Mouse (Mus musculus) liver, embryonic 14.5 days (tissue): ENCODE measurements around the gene Gm17657. TPM values are rescaled to one million over a fixed set of nuclear protein-coding genes. Genes with fewer than 3 reads are reported as not detected.
A peak's percentile ranks its signal among the peaks of the same experiment; 100 is the strongest.

Experiments
- ATAC-seq: fragments of 200-750 bp; cut with Nextera tagmentation; 2 replicates; pipeline ENCODE4 v1.8.0; 2017; ENCODE audit warnings: moderate number of reproducible peaks, mild to moderate bottlenecking, moderate library complexity; ENCODE audit not compliant: insufficient read depth
- DNase-seq, 3 experiments: peaks; one replicate each; pipeline ENCODE4 v3.0.0-alpha.2; 2012 to 2013; ENCODE audit warnings: low read depth in 3 of 3, low spot score in 3 of 3
- H3K27ac ChIP-seq: fragments of 300-500 bp; sonication (generic); 2 replicates; pipeline ENCODE4 v1.5.1; 2014; ENCODE audit warnings: moderate library complexity, mild to moderate bottlenecking, control low read depth, inconsistent platforms
- H3K27me3 ChIP-seq: fragments of 300-500 bp; sonication (generic); 2 replicates; pipeline ENCODE4 v1.6.1; 2014; ENCODE audit warnings: mild to moderate bottlenecking, low read length, moderate library complexity; ENCODE audit not compliant: control insufficient read depth, insufficient read depth
- H3K36me3 ChIP-seq: fragments of 300-500 bp; sonication (generic); replicated peaks from 2 replicates; pipeline ENCODE4 v1.6.1; 2014; ENCODE audit warnings: low read depth; ENCODE audit not compliant: control insufficient read depth, insufficient read depth
- H3K4me1 ChIP-seq, 2 experiments: fragments of 200-500 bp in 1 of 2; fragments of 300-500 bp in 1 of 2; sonication (generic) in 1 of 2; replicated peaks; 2 replicates each; pipeline ENCODE4 v1.6.1; 2012 to 2014; ENCODE audit warnings: antibody characterized with exemption in 1 of 2, inconsistent platforms in 1 of 2, low read length in 1 of 2; ENCODE audit not compliant: control insufficient read depth in 2 of 2, insufficient read depth in 2 of 2
- H3K4me2 ChIP-seq: fragments of 300-500 bp; sonication (generic); 2 replicates; pipeline ENCODE4 v1.6.1; 2014; ENCODE audit warnings: low read depth, mild to moderate bottlenecking, control low read depth, moderate library complexity
- H3K4me3 ChIP-seq, 2 experiments: fragments of 200-500 bp in 1 of 2; fragments of 300-500 bp in 1 of 2; sonication (generic) in 1 of 2; 2 replicates each; pipeline ENCODE4 v1.5.1; 2012 to 2014; ENCODE audit warnings: low read depth in 2 of 2, low read length in 2 of 2, mild to moderate bottlenecking in 2 of 2, control low read depth in 1 of 2, inconsistent platforms in 1 of 2, moderate library complexity in 1 of 2; ENCODE audit not compliant: insufficient read depth in 1 of 2
- H3K9ac ChIP-seq: fragments of 300-500 bp; sonication (generic); replicated peaks from 2 replicates; pipeline ENCODE4 v1.6.1; 2014; ENCODE audit warnings: mild to moderate bottlenecking, control low read depth, moderate library complexity
- H3K9me3 ChIP-seq: fragments of 300-500 bp; sonication (generic); 2 replicates; pipeline ENCODE4 v1.6.1; 2016; ENCODE audit warnings: low read length, mixed read lengths; ENCODE audit not compliant: control insufficient read depth
- CTCF ChIP-seq: IDR thresholded peaks from 2 replicates; pipeline ENCODE4 v1.5.1; 2016; ENCODE audit warnings: antibody characterized with exemption, low read depth, control low read depth
- EP300 ChIP-seq: IDR thresholded peaks from 2 replicates; pipeline ENCODE4 v1.6.1; 2016; ENCODE audit warnings: antibody characterized with exemption, low read depth
- WGBS: fragments of 180-500 bp; shearing (Covaris S2); extraction: QIAGEN DNeasy Blood & Tissue Kit; methylation state at CpG from one replicate; pipeline ENCODE4 v1.1.7; 2014; ENCODE audit not compliant: insufficient replicate concordance; 5-methylcytosine and 5-hydroxymethylcytosine counted together
- polyA plus RNA-seq, 2 experiments: library from polyadenylated mRNA; depleted of rRNA in 1 of 2; stranded (reverse) in 1 of 2; unstranded in 1 of 2; fragments of >200 nt; fragmentation: Nextera tagmentation in 1 of 2; extraction: Ambion mirVana in 1 of 2; gene quantifications; 2 replicates each; pipeline versions ENCODE4 v1.2.1 to v1.2.3; 2012 to 2014

The Gm17657 gene
- polyA plus RNA-seq, 2 experiments: not detected

- Histone ChIP-seq H3K4me1 (peaks cover 25 to 47% of the 10 kb centered on the region in 2 experiments), H3K4me2 (peak overlapping the region; percentile 89), H3K27me3 (no peaks in the 10 kb centered on the region), H3K4me3 (peak overlapping the region; percentile 89 to 90), H3K9me3 (no peaks in the 10 kb centered on the region), H3K27ac (peak overlapping the region; percentile 85), H3K36me3 (peaks cover 53% of the 10 kb centered on the region), H3K9ac (peak overlapping the region; percentile 100)
- DNase-seq (peak in 1 of 3 experiments; percentile 77), ATAC-seq (no peak)
- TF ChIP-seq EP300 (peak; percentile 26; the same call in 1 of the 2 replicates), CTCF (peak; percentile 89)
- 1% methylated on average over 22 of the region's 22 CpGs for WGBS
Observed at GRCm38 (mm10) chr17:29492269-29493191, 56.9 kb downstream of the Gm17657 start.

- Histone ChIP-seq H3K4me1 (peaks cover 23 to 43% of the 10 kb centered on the region in 2 experiments), H3K27ac (peak overlapping the region; percentile 85), H3K4me3 (peak overlapping the region; percentile 89 to 90), H3K9ac (peak overlapping the region; percentile 100), H3K36me3 (peaks cover 53% of the 10 kb centered on the region), H3K27me3 (no peaks in the 10 kb centered on the region), H3K4me2 (peak overlapping the region; percentile 89), H3K9me3 (no peaks in the 10 kb centered on the region)
- no peak for ATAC-seq
- WGBS: under 1% methylated on average over 48 of the region's 48 CpGs
- no peak for TF ChIP-seq CTCF
- TF ChIP-seq EP300: no peak
- DNase-seq: no peak
Observed at GRCm38 (mm10) chr17:29491591-29492268, 57.7 kb downstream of the Gm17657 start.

GRCm38 (mm10) chr17:29490713-29491581 lies 58.5 kb downstream of the Gm17657 start, which contains the start of gene Pim1:
Gene Pim1 (plus strand): TSS chr17:29490753.
- WGBS: under 1% methylated on average over 84 of the region's 99 CpGs
- ATAC-seq: peak; percentile 40
- Histone ChIP-seq H3K4me3 (peak within 1 kb of the TSS; percentile 89 to 90), H3K4me1 (peaks cover 23 to 37% of the 10 kb centered on the region in 2 experiments), H3K27me3 (no peaks in the 10 kb centered on the region), H3K27ac (peak within 1 kb of the TSS; percentile 88), H3K4me2 (peak within 1 kb of the TSS; percentile 89), H3K36me3 (peaks cover 45% of the 10 kb centered on the region), H3K9me3 (no peaks in the 10 kb centered on the region), H3K9ac (peak within 1 kb of the TSS; percentile 100)
- DNase-seq: no peak
- peak; percentile 41 for TF ChIP-seq CTCF
- TF ChIP-seq EP300: no peak

GRCm38 (mm10) chr17:29489971-29490712 lies 59.3 kb downstream of the Gm17657 start:
- Histone ChIP-seq H3K9ac (peak overlapping the region; percentile 89), H3K36me3 (peaks cover 39% of the 10 kb centered on the region), H3K4me3 (peak overlapping the region; percentile 75 to 90), H3K4me1 (peaks cover 31 to 43% of the 10 kb centered on the region in 2 experiments), H3K27me3 (no peaks in the 10 kb centered on the region), H3K9me3 (no peaks in the 10 kb centered on the region), H3K27ac (peak overlapping the region; percentile 88), H3K4me2 (peak overlapping the region; percentile 68)
- peak; percentile 23 for TF ChIP-seq CTCF
- TF ChIP-seq EP300: peak; percentile 61; the same call in 1 of the 2 replicates
- ATAC-seq (peak; percentile 81), DNase-seq (peak; percentile 99)
- under 1% methylated on average over 64 of the region's 68 CpGs for WGBS
